Mouse (Mus musculus) midbrain, embryonic 16.5 days (tissue): ENCODE measurements around the gene Tubg2. TPM values are rescaled to one million over a fixed set of nuclear protein-coding genes. Genes with fewer than 3 reads are reported as not detected.

Source experiments
- ATAC-seq: fragments of 200-750 bp; cut with Nextera tagmentation; 2 replicates; pipeline ENCODE4 v1.8.0; 2017; ENCODE audit warnings: moderate TSS enrichment
- H3K27ac ChIP-seq: fragments of 300-500 bp; sonication (generic); 2 replicates; pipeline ENCODE4 v1.5.1; 2014; ENCODE audit warnings: mild to moderate bottlenecking, low read length, mixed read lengths
- H3K27me3 ChIP-seq: fragments of 300-500 bp; sonication (generic); 2 replicates; pipeline ENCODE4 v1.6.1; 2014; ENCODE audit warnings: low read depth, low read length, mixed read lengths; ENCODE audit not compliant: control insufficient read depth, insufficient read depth
- H3K36me3 ChIP-seq: fragments of 300-500 bp; sonication (generic); 2 replicates; pipeline ENCODE4 v1.6.1; 2014; ENCODE audit warnings: mild to moderate bottlenecking, low read length, moderate library complexity, mixed read lengths; ENCODE audit not compliant: control insufficient read depth, insufficient read depth
- H3K4me1 ChIP-seq: fragments of 300-500 bp; sonication (generic); 2 replicates; pipeline ENCODE4 v1.6.1; 2014; ENCODE audit warnings: mild to moderate bottlenecking, low read length, mixed read lengths; ENCODE audit not compliant: control insufficient read depth, insufficient read depth
- H3K4me2 ChIP-seq: fragments of 300-500 bp; sonication (generic); 2 replicates; pipeline ENCODE4 v1.6.1; 2014; ENCODE audit warnings: mild to moderate bottlenecking, low read length, mixed read lengths
- H3K4me3 ChIP-seq: fragments of 300-500 bp; sonication (generic); 2 replicates; pipeline ENCODE4 v1.5.1; 2014; ENCODE audit warnings: low read depth, mild to moderate bottlenecking, low read length, moderate library complexity, mixed read lengths
- H3K9ac ChIP-seq: fragments of 300-500 bp; sonication (generic); 2 replicates; pipeline ENCODE4 v1.6.1; 2014; ENCODE audit warnings: low read depth, low read length, mixed read lengths
- H3K9me3 ChIP-seq: fragments of 300-500 bp; sonication (generic); replicated peaks from 2 replicates; pipeline ENCODE4 v1.6.1; 2014; ENCODE audit warnings: mild to moderate bottlenecking, low read length, mixed read lengths; ENCODE audit not compliant: control insufficient read depth, poor library complexity, severe bottlenecking
- WGBS: fragments of 180-500 bp; shearing (Covaris S2); extraction: QIAGEN DNeasy Blood & Tissue Kit; methylation state at CpG from one replicate; pipeline ENCODE4 v1.1.7; 2014; 5-methylcytosine and 5-hydroxymethylcytosine counted together
- polyA plus RNA-seq: library from polyadenylated mRNA; unstranded; fragments of >200 nt; fragmentation: Nextera tagmentation; extraction: Ambion mirVana; gene quantifications from 2 replicates; pipeline ENCODE4 v1.2.1, GENCODE M21; 2015

Tubg2 gene
- polyA plus RNA-seq, 1 experiment from 2014 or later: 71.4 TPM

DNA sequence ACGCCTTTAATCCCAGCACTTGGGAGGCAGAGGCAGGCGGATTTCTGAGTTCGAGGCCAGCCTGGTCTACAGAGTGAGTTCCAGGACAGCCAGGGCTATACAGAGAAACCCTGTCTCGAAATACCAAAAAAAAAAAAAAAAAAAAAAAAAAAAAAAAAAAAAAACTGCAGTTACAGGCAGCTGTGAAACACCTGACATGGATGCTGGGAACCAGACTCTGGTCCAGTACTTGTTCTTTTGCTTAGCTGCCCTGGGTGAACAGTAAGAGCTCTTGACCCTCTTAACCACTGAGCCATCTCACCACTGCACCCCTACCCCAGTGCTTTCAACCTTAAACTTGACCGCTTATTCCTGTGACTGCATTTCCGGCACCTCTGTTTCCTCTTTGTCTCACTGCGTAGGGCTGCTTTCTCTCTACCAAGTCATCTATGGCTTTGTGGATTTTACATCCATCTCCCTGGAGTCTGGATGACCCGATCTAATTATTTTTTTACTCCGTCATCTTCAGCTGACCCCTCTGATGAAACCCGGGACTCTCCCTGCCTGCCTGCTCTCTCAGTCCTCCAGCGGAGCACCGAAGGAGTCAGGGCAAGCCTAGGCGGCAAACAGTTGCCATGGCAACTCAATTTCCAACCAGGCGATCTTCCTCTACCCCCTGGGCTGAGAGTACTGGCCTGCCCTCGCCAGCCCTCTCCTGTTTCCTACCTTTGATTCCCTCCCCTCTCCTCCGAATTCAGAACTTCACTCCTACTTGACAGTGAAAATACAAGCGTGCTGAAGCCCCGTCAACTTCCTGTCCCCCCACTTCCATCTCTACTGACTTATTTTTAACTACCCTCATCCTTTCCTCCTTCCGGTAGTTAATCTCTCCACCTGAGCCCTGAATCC, 12.1 kb upstream of the Tubg2 start:
- peak; percentile 76; the same call in 1 of the 2 replicates for ATAC-seq
- H3K4me2 ChIP-seq: peak overlapping the region; percentile 44
- peak overlapping the region; percentile 14 for H3K4me3 ChIP-seq
- 19% methylated on average over 18 of the region's 19 CpGs for WGBS
- peaks cover 16% of the 10 kb centered on the region for H3K4me1 ChIP-seq
- peak overlapping the region; percentile 0; the same call in 1 of the 2 replicates for H3K9ac ChIP-seq
- no peaks in the 10 kb centered on the region for H3K9me3 ChIP-seq
- no peaks in the 10 kb centered on the region for H3K27me3 ChIP-seq
- peak overlapping the region; percentile 61 for H3K27ac ChIP-seq
- no peaks in the 10 kb centered on the region for H3K36me3 ChIP-seq

- Histone ChIP-seq H3K4me2 (peak overlapping the region; percentile 38; the same call in 1 of the 2 replicates), H3K27ac (peak overlapping the region; percentile 81), H3K4me3 (no peak overlapping the region), H3K9ac (no peak overlapping the region), H3K36me3 (no peaks in the 10 kb centered on the region), H3K9me3 (no peaks in the 10 kb centered on the region), H3K27me3 (no peaks in the 10 kb centered on the region), H3K4me1 (peaks cover 16% of the 10 kb centered on the region)
- WGBS: 9% methylated on average over 10 of the region's 10 CpGs
- ATAC-seq: peak; percentile 75
These were observed 9.3 kb upstream of the Tubg2 start for GRCm38 (mm10) chr11:101146377-101146776.

GRCm38 (mm10) chr11:101148751-101149150, 7.0 kb upstream of the Tubg2 start:
- no peak for ATAC-seq
- H3K27me3 ChIP-seq: no peaks in the 10 kb centered on the region
- 71% methylated on average over 10 of the region's 10 CpGs for WGBS
- H3K27ac ChIP-seq: no peak overlapping the region
- peaks cover 13% of the 10 kb centered on the region for H3K4me1 ChIP-seq
- no peak overlapping the region for H3K4me3 ChIP-seq
- H3K9me3 ChIP-seq: no peaks in the 10 kb centered on the region
- no peaks in the 10 kb centered on the region for H3K36me3 ChIP-seq
- H3K9ac ChIP-seq: no peak overlapping the region
- H3K4me2 ChIP-seq: no peak overlapping the region

DNA sequence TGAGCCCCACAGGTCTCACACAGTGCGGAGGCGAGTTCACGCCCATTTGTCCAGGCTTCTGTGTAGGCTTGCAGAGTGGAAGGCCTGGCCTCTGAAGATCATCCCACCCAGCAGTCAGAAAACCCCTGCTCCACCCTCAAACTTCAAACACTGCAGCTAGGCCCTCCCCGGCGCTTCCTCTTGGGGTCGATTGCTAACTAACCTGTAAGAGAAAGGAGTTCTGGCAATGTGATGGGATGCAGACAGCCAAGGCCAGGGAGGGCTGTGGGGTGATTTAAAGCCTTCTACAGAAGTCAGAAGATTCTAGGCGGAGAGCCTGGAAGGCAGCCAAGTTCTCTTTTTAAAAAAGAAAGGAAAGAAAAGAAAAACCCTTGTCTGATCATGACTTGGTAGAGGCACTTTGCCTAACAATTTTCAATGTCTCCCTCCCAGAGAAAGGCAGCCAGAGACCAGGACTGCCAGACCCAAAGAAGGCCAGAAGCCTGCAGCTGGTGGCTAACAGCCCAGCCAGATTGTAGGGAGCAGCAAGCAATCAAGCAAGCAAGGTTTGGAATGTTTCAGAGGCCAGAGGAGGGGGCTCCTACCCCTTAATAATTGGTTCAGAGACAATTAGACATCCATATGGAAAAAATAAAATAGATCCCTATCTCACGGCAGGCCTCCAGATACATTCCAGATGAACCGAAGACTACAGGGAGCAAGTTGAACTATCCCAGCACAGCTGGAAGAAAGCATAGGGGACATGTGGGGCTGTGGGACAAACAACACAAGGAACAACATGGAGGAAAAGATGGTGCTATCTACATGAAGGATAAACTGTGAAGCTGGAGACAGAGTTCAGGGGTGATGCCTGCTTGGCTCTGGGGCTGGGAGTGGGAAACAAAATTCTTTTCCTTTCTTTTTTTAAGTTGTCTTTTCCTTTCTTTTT, 6.3 kb upstream of the Tubg2 start:
- Histone ChIP-seq H3K9ac (no peak overlapping the region), H3K27me3 (no peaks in the 10 kb centered on the region), H3K36me3 (no peaks in the 10 kb centered on the region), H3K4me3 (no peak overlapping the region), H3K27ac (no peak overlapping the region), H3K4me1 (peaks cover 10% of the 10 kb centered on the region), H3K9me3 (no peaks in the 10 kb centered on the region), H3K4me2 (no peak overlapping the region)
- 46% methylated on average over 9 of the region's 9 CpGs for WGBS
- no peak for ATAC-seq

DNA sequence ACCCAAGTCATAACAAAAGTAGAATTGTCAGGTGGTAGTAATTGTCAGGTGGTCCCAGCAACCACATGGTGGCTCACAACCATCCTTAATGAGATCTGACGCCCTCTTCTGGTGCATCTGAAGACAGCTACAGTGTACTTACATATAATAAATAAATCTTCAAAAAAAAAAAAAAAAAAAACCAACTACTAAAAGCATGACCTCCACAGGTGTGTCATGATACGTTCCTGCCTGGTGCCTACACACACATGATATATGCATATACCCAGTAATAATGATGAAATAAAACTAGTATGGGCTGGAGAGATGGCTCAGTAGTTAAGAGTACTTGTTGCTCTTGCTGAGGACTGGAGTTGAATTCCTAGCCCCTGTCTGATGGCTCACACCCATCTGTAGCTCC, 4.6 kb upstream of the Tubg2 start:
- Histone ChIP-seq H3K27ac (no peak overlapping the region), H3K9ac (no peak overlapping the region), H3K4me2 (no peak overlapping the region), H3K4me3 (no peak overlapping the region), H3K27me3 (no peaks in the 10 kb centered on the region), H3K36me3 (no peaks in the 10 kb centered on the region), H3K9me3 (no peaks in the 10 kb centered on the region), H3K4me1 (peaks cover 15% of the 10 kb centered on the region)
- WGBS: 57% methylated on average over 2 of the region's 2 CpGs
- ATAC-seq: no peak

DNA sequence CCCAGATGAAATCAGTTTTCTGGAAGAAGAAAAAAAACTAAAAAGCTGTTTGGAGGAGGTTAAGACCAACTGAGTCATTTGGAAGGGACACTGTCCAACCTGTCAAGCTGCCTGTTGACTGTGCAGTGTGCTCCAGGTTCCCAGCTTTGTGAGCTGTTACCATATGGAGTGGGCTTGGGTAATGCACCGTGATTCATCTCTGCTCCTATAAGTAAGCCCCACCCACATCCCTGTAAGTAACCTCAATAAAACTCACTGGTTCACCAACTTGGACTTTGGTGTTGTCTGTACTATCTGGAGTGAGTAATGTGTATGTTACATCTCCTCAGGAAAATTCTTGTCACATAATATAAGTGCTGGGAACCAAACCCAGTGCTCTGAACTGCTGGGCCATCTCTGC, 2.9 kb upstream of the Tubg2 start:
- no peak overlapping the region for H3K4me3 ChIP-seq
- no peaks in the 10 kb centered on the region for H3K9me3 ChIP-seq
- H3K4me2 ChIP-seq: no peak overlapping the region
- no peaks in the 10 kb centered on the region for H3K27me3 ChIP-seq
- no peak overlapping the region for H3K27ac ChIP-seq
- H3K9ac ChIP-seq: no peak overlapping the region
- peaks cover 15% of the 10 kb centered on the region for H3K4me1 ChIP-seq
- no peak for ATAC-seq
- WGBS: 60% methylated on average over 1 of the region's 1 CpGs
- H3K36me3 ChIP-seq: no peaks in the 10 kb centered on the region

DNA sequence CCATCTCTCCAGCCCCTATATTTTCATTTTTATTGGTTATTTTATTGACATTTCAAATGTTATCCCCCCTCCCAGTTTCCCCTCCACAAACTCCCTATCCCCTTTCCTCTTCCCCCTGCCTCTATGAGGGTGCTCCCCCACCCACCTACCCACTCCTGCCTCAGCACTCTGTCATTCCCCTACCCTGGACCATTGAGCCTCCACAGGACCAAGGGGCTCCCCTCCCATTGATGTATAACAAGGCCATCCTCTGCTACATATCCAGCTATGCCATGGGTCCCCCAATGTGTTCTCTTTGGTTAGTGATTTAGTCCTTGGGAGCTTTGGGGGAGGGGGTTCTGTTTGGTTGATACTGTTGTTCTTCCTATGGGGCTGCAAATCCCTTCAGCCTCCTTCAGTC, 1.1 kb upstream of the Tubg2 start:
- no peak overlapping the region for H3K4me2 ChIP-seq
- no peak overlapping the region for H3K4me3 ChIP-seq
- no peak for ATAC-seq

DNA sequence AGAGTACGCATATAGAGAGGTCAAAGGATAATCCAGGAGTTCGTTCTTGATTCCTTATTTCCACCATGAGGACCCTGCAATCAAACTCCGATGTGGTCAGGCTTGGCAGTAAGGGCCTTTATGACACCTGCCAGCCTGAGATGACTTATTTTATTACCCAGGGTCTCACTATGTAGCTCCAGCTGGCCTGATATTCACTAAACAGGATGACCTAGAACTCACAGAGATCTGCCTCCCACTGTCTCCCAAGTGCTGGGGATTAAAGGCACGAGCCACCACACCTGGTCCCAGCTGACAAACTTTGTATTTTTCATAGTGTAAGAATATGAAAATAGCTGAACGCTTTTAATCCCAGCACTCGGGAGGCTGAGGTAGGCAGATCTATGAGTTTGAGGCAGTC, 556 bp upstream of the Tubg2 start:
- peak overlapping the region; percentile 81 for H3K4me2 ChIP-seq
- peak overlapping the region; percentile 54; the same call in 1 of the 2 replicates for H3K4me3 ChIP-seq
- peak overlapping the region; percentile 86; the same call in 1 of the 2 replicates for H3K9ac ChIP-seq
- peak overlapping the region; percentile 95 for H3K27ac ChIP-seq
- peaks cover 3% of the 10 kb centered on the region for H3K36me3 ChIP-seq
- 70% methylated on average over 6 of the region's 6 CpGs for WGBS
- peaks cover 15% of the 10 kb centered on the region for H3K4me1 ChIP-seq
- H3K27me3 ChIP-seq: no peaks in the 10 kb centered on the region; the same call in 1 of the 2 replicates
- H3K9me3 ChIP-seq: no peaks in the 10 kb centered on the region
- 0 out of 2 replicates have a peak, but pooled peaks have one; percentile 11 for ATAC-seq

More for the DNA sequence above, 1.1 kb upstream of the Tubg2 start:
- no peak overlapping the region for H3K27ac ChIP-seq
- H3K27me3 ChIP-seq: no peaks in the 10 kb centered on the region; the same call in 1 of the 2 replicates
- peaks cover 15% of the 10 kb centered on the region for H3K4me1 ChIP-seq
- H3K9me3 ChIP-seq: no peaks in the 10 kb centered on the region
- no peak overlapping the region for H3K9ac ChIP-seq
- peaks cover 3% of the 10 kb centered on the region for H3K36me3 ChIP-seq
